Mouse (Mus musculus): ENCODE results near the gene Svbp.

Svbp gene

DNA sequence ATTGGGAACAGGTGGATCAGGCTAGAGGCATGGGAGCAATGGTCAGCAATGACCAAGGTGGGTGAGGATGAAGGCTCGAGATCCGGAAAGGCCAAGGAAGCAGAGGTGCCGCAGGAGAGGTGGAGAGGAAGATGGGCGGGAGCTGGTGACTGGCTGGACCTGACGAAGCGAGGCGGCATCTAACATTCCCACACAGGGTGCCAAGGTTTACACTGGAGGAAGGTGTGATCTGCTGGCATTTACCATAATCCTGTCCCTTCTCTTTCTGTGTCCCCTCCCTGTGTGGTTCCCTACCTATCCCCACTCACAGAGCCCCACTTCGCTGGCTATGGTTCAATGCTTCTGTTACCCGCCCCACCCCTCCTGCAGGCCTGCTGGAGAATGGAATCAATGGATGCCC is 50.9 kb downstream of the Svbp start:
- DNase-seq (ENCODE audit: low read depth, low spot score), result no peak

- DNase-seq (ENCODE audit: low read depth, low spot score), result no peak
Measured at GRCm38 (mm10) chr4:119246688-119247225, 51.7 kb downstream of the Svbp start.

- DNase-seq (ENCODE audit: low read depth, low spot score), result peak; percentile 34
Measured at GRCm38 (mm10) chr4:119247462-119248235, 52.5 kb downstream of the Svbp start.

GRCm38 (mm10) chr4:119248407-119248965 is 53.4 kb downstream of the Svbp start:
- DNase-seq (ENCODE audit: low read depth, low spot score), result no peak

Data from embryo, embryonic 11.5 days (tissue).